In the genomic region with DNA sequence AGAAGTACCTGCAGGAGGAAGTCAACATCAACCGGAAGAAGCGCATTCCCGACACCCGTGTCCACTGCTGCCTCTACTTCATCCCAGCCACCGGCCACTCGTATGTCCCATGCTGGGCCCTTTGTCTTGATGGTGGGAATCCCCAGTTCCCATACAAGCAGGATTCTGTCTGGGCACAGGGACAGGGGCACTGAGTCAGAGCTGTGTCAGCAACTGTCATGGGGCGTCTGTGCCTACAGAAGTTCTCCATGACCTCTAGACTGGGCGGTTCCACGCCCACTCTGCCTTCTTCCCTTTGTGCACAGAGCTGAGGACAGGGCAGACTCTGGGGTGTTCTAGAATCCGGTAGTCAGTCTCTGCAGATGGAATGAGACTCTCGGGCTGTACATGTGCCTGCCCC, we compare ENCODE assay signal across 17 mouse cellular contexts.
A peak's percentile ranks its signal among the peaks of the same experiment; 100 is the strongest.
DNase-seq lines count a peak whose midpoint lies in the region; TF ChIP-seq lines count a peak whose summit lies in the region.
"Had no signal": no experiment of that assay in that cellular context is flagged by ENCODE, and none has a peak within 500 bp of the region (broad histone marks: within the 10 kb centered on the region; RNA-seq: fewer than 3 reads in every experiment).

No protein-coding gene starts in this region.

- no peak overlapping the region for H3K4me3 ChIP-seq in myocyte
- no peak overlapping the region for H3K4me3 ChIP-seq in layer of hippocampus, adult 2 months
- H3K4me3 ChIP-seq: embryonic facial prominence, embryonic 10.5 days; forebrain, embryonic 13.5 days; heart, embryonic 13.5 days; hindbrain, embryonic 12.5 days had no signal

- peak; percentile 53 for DNase-seq in adrenal gland, postnatal 25 days
- no peak for DNase-seq in adrenal gland, postnatal 4 days (ENCODE audit: low spot score in 2 of 2)
- DNase-seq in 3T3-L1 (ENCODE audit: low read depth, low spot score) = peak; percentile 90
- DNase-seq in Muller cell, postnatal 12 days (ENCODE audit: inconsistent ontology term) = peak; percentile 73
- no peak for DNase-seq in layer of hippocampus, adult 2 months (ENCODE audit: low spot score in 2 of 2)
- DNase-seq in gastrocnemius, postnatal 14 days = no peak
- DNase-seq: B cell, adult 2 months; cerebellum, adult 18-20 months; cerebellum, postnatal 10 days; forebrain, postnatal 0 days; gastrocnemius, postnatal 25 days; heart, postnatal 4 days had no signal

- no peak for TF ChIP-seq POLR2A in myocyte (IDR thresholded peaks at IDR 0.05; ENCODE audit: insufficient read length, low read depth)

- peaks cover 33% of the 10 kb centered on the region for H3K36me3 ChIP-seq in myocyte (ENCODE audit: control insufficient read depth, insufficient read depth)

- H3K27ac ChIP-seq in layer of hippocampus, adult 2 months = no peak overlapping the region
- H3K27ac ChIP-seq: forebrain, embryonic 13.5 days; heart, embryonic 13.5 days; hindbrain, embryonic 12.5 days had no signal

- H3K27me3 ChIP-seq in myocyte (ENCODE audit: control insufficient read depth, insufficient read depth, insufficient read length) = no peaks in the 10 kb centered on the region
- H3K27me3 ChIP-seq: forebrain, embryonic 13.5 days; heart, embryonic 13.5 days; hindbrain, embryonic 12.5 days had no signal

- TF ChIP-seq CTCF in layer of hippocampus, adult 2 months (conservative IDR thresholded peaks at IDR 0.05) = no peak

- peaks cover 46% of the 10 kb centered on the region for H3K79me2 ChIP-seq in myocyte (ENCODE audit: control insufficient read depth, insufficient read depth)

- peak overlapping the region; percentile 51 for H3K4me2 ChIP-seq in myocyte (ENCODE audit: low read depth)
- H3K4me2 ChIP-seq: forebrain, embryonic 13.5 days; heart, embryonic 13.5 days; hindbrain, embryonic 12.5 days had no signal

- intact Hi-C loops in gastrocnemius, postnatal 14 days (cut with DNase I; ENCODE audit: low total_unique reads) = no loop called here

- no peak overlapping the region for H3ac ChIP-seq in myocyte (ENCODE audit: control insufficient read depth, insufficient read length)

TF ChIP-seq in myocyte, 11 proteins besides CTCF, POLR2A, EP300 and RAD21:
- TF ChIP-seq MYOD1 (IDR thresholded peaks at IDR 0.05; ENCODE audit: control insufficient read depth in 1 of 3, insufficient read length in 2 of 3, low read depth in 2 of 3) (peak in 1 of 3 experiments; percentile 37), CEBPB (IDR thresholded peaks at IDR 0.05; ENCODE audit: insufficient read depth, poor library complexity, severe bottlenecking) (no peak), REST (IDR thresholded peaks at IDR 0.05; ENCODE audit: insufficient read depth, insufficient read length) (no peak)

Comparison
In these comparisons a context has a peak if more than half of its experiments do, and no peak if none do; other contexts are left out.
1. DNase-seq: peak in adrenal gland, postnatal 25 days (single experiment), 3T3-L1 (single experiment) and Muller cell, postnatal 12 days (single experiment); none in adrenal gland, postnatal 4 days (0 of 2), layer of hippocampus, adult 2 months (0 of 2) and gastrocnemius, postnatal 14 days (single experiment).